Mouse (Mus musculus) MEL-GATA-1-ER (cell line): Measurements from ENCODE around the gene Csrnp1.
A peak's percentile ranks its signal among the peaks of the same experiment; 100 is the strongest.
"Not testable (repeated sequence)": the region's sequence is repeated elsewhere in the genome, so short reads cannot be mapped to it uniquely, and the experiment has no call there.

ENCODE experiments used
- DNase-seq: peaks from one replicate; pipeline ENCODE4 v3.0.0-alpha.2; 2012; ENCODE audit warnings: low read depth; ENCODE audit errors: extremely low read depth

Gene Csrnp1

GRCm38 (mm10) chr9:119984536-119985011 is at the start of gene Csrnp1:
Gene Csrnp1 (minus strand): TSS chr9:119984658.
- no peak for DNase-seq

GRCm38 (mm10) chr9:120032710-120033109 is 48.3 kb upstream of the Csrnp1 start:
- DNase-seq, result no peak

DNA sequence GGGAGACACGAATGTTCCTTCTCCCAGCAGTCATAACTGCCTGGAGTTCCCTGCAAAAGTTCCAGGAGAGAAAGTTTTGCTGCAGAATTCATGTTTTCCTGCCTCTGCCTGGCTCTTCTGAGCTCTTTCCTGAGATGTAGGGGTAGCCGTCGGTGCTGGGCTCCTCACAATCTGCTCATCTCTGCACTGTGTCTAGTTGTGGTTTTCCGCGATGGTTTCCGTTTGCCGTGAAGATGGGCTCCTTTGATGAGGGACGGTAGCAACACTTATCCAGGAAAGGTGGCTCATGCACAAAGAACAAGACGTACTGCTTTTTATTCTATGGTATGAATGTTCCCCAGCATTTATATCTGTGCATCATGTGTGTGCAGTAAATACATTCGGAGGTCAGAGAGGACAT is 46.0 kb upstream of the Csrnp1 start:
- DNase-seq, result no peak

DNA sequence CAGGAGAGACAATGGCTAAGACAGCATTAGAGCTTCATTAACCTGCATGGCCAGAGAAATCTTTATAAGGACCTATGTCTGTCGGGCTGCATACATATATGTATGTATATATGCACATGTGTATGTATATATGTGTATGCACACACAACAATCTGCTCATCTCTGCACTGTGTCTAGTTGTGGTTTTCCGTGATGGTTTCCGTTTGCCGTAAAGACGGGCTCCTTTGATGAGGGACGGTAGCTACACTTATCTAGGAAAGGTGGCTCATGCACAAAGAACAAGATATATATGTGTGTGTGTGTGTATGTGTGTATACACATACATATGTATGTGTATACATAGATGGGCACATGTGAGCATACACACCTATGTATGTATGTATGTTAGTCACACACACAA is 45.4 kb upstream of the Csrnp1 start:
- DNase-seq, result no peak

GRCm38 (mm10) chr9:120027401-120028151 is 43.1 kb upstream of the Csrnp1 start:
- peak; percentile 68 for DNase-seq

- DNase-seq, result no peak
Observed at GRCm38 (mm10) chr9:120024625-120025024, 40.2 kb upstream of the Csrnp1 start.

GRCm38 (mm10) chr9:120024171-120024570 is 39.7 kb upstream of the Csrnp1 start:
- DNase-seq, result no peak

GRCm38 (mm10) chr9:120023086-120023811 is 38.8 kb upstream of the Csrnp1 start, which contains the start of gene Xirp1:
Gene Xirp1 (minus strand): TSS chr9:120023598.
- DNase-seq, result no peak

- DNase-seq, result no peak
Observed at GRCm38 (mm10) chr9:120021164-120021563, 36.7 kb upstream of the Csrnp1 start.

GRCm38 (mm10) chr9:120020285-120020890 is 35.9 kb upstream of the Csrnp1 start:
- DNase-seq, result peak; percentile 36

DNA sequence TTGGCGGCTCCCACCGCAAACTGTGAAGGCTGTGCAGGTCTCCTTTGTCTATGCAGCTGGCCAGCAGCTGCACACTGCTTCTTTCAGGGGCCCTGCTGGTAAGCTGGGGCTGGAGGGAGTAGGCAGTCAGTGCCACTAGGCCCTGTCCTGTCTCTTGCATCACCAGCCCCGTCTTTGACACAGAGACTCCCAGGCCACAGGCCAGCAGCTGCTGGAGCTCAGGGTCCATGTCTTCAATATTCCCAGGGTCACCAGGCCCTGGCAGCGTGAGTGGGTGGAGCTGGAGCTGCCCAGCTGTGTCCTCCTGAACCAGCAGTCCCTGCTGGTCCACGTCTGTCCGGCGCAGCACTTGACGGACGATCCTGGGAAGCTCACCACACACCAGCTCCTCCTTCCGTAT is 32.5 kb upstream of the Csrnp1 start:
- DNase-seq, result no peak

DNA sequence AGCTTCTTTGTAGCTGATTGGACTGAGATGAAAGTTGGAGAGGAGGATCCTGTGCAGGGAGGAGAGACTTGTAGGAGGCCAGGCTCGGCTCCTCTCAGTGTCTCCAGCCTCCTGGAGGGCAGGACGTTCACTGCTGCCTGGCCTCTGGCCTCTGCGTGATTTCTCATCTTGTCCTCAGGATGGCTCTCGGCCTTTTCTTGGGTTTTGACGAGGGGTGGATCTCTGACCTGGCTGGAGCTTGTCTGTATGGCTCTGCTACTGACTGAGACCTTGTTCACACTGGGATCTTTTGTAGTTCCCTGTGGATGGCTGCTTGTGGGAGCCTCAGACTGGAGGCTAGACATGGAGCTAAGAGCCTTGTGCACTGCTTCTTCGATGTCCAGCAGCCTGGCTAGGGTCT is 30.4 kb upstream of the Csrnp1 start:
- DNase-seq, result no peak

- no peak for DNase-seq
Observed at GRCm38 (mm10) chr9:120013251-120013820, 28.9 kb upstream of the Csrnp1 start.

- DNase-seq, result no peak
Observed at GRCm38 (mm10) chr9:120012781-120013180, 28.3 kb upstream of the Csrnp1 start.

DNA sequence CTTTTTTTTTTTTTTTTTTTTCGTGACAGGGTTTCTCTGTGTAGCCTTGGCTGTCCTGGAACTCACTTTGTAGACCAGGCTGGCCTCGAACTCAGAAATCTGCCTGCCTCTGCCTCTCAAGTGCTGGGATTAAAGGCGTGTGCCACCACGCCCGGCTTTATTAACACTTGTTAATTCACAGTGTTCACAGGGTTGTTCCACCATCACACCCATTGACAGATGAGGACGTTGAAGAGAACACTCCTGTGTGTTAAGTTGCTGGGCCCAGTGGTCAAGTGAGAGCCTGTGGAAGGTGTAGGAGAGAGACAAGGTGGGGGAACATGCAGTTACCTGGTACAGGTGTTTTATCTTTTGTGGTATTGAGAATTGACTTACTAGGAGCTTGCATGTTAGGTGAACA is 27.7 kb upstream of the Csrnp1 start:
- DNase-seq, result not testable (repeated sequence)

- DNase-seq, result peak; percentile 52
Observed at GRCm38 (mm10) chr9:120011533-120011932, 27.1 kb upstream of the Csrnp1 start.

DNA sequence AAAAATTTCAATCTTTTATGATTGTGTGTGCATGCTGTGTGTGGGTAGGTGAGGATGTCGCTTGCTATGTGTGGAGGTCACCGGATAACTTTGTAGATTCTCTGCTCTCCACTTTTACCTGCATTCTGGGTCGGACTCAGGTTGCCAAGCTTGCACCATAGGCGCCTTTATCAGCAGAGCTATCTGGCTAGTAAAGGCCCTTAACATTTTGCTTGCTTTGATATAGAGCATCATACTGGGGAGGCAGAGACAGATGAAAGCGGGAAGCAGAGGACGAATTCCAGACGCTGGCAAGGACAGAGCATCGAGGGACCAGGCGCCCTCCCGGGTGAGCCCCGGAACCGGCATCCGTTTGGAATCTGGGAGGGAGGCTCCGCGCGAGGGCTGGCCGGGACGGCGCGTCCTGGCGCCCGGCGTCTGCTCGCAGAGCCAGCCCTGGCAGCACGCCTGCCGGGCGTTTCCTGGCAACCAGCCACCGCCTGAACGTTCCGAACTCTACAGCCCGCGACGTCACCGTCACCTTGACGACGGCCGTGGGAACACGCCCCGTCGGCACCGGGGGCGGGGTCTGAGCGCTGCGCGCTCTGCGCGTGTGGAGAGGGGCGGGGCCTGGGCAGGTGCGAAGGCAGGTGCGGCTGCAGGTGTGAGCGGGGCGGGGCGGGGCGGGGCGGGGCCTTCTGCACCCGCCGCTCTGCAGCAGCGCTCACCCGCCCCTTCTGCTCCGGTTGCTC is 26.5 kb upstream of the Csrnp1 start:
- peak; percentile 53 for DNase-seq

- DNase-seq, result no peak
Observed at GRCm38 (mm10) chr9:120009871-120010270, 25.4 kb upstream of the Csrnp1 start.

- no peak for DNase-seq
Observed at GRCm38 (mm10) chr9:120009226-120009841, 24.9 kb upstream of the Csrnp1 start.

DNA sequence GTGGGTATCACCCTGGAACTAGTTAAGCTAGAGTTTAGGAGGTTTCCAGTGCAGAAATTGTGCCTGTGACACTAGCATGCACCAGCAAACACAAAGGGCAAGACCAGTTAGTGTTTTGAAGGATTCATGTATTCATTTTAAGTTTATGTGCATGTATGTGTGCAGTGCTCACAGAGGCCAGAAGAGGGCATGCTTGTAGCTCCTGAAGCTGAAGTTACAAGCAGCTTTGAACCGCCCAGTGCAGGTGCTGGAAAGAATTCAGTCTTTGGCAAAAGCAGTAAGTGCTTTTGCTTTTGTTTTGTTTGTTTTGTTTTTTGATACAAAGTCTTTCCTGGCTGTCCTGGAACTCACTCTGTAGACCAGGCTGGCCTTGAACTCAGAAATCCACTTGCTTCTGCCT is 23.4 kb upstream of the Csrnp1 start:
- no peak for DNase-seq

- no peak for DNase-seq
Observed at GRCm38 (mm10) chr9:120005936-120006335, 21.5 kb upstream of the Csrnp1 start.
